Mouse (Mus musculus) lung, adult 18-20 months (tissue): Measurements from ENCODE around the gene Ric8b.

Source experiments
- DNase-seq, 2 experiments: peaks; one replicate each; pipeline ENCODE4 v3.0.0; 2022; ENCODE audit warnings: mixed read lengths in 2 of 2

Ric8b gene

DNA sequence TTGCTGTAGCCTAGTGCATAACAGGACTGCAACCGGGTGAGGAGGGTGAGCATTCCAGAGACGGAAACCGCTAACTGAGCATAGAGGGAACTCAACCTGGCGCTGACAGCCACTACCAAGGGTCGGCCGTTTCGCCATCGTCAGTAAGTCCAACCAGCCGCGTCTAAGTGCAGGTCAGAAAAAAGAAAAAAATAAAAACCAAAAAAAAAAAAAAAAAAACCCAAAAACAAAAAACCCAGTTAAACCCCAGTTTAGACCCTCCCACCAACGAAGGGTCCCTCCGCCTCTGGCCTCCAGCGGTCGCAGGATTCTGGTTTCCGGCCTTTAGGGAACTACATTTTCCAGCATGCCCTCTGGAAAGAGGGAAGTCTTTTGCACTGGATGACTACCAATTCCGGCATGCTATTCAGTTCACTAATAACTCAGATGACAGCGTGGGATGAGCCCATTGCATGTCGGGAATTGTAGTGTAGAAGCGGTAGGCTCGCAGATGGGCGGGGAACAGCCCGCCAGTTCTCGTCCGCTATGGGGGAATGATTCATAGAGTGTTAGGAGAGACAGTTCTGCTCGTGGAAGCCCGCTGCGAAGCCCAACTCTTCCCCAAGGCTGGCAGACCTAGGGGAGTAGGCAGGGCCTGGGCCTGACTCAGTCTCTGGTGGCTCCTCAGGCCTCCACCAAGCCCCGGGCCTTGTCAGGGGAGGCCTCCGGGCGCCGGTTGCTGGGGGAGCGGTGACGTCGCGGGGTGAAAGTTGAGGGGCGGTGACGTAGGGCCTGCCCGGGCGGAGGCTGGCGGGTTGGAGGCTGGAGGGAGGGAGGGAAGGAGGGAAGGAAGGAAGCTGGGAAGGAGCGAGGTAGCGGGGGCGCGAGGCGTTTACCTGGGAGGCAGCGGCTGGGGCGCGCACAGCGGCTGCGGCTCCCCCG, at the start of gene Ric8b:
Ric8b (plus strand) TSS at position 807 of the 921 bp plus-strand sequence.
- DNase-seq = peak; percentile 97

DNA sequence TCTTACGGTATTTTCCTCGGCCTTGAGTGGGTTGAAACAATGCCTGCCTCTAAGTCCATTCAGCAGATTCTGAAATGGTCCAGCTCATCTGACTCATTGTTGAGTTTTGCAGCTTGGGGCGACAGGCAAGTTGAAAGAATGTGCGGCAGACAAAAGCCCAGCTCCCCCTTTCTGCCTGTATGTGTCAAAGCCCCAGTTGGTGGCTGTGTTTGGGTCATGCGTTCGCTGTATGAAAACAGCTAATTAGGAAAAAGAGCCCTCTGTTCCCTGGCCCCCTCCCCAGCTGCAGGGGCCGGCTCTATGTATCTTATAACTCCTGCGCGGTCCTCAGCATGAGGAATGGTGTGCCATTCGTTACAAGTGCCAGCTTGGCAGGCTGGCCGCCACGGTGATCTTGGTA, 46.1 kb upstream of the Ric8b start:
- no peak for DNase-seq

DNA sequence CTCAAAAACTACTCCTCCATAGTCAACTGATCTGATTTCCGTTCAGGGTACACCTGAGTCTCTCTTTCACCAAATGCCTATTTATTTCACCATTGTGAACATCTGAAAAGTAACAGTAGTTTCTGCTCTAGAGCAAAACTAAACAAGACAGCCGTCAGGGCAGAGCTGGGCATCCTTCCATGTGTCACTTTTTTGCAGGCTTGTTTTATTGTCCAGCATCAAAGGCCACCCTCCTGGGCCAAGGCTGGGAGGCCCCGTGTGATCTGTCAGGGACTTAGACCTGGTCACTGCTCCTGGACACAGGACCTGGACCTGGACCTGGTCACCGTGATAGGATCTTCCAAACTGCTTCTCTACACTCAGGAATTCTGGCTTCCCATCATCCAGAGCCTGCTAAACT, 45.5 kb upstream of the Ric8b start:
- DNase-seq = no peak

DNA sequence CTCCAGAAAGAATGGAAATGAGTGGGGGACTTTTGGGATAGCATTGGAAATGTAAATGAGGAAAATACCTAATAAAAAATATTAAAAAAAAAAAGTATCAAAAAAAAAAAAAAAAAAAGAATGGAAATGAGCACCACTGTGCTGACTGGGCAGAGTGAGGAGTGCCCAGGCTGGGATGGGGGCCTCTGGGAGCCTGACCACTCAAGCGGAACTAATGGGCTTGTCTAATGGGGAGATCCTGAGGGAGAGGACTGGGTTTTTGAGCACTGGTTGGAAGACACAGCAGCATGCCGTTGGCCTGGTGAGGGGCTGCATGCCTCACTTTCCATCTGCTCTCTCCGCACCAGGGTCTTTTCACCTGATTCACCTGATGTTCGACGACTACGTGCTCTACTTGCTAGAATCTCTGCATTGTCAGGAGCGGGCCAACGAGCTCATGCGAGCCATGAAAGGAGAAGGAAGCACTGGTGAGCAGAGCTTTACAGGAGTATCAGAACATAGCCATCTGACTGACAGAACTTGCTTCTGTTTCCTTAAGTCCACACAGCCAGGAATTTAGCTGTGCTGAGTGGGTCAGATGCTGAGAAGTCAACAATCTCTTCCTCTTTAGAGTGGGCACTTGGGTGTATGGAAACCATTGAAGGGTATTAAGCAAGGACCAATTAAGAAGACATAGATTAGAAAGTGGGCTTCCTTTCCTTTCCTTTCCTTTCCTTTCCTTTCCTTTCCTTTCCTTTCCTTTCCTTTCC, 37.4 kb upstream of the Ric8b start:
- peak in 1 of 2 experiments; percentile 11 for DNase-seq

DNA sequence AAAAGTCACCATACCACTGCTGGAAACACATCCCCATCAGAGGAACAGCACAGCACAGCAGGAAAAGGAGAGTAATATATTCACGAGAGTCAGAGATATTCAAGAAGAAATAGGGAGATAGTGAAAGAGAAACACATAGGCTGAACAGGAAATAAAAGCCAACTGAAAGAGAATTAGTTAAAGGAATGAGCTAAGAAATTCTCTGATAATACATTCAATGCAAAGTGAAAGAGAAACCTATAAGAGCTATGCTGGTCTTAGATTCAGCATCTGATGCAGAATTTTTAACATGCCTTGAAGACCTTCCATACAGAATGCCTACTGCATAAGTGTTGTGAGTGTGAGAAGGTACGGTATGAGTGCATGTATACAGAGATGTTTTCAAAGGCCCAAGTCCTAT, 34.9 kb upstream of the Ric8b start:
- DNase-seq = no peak

DNA sequence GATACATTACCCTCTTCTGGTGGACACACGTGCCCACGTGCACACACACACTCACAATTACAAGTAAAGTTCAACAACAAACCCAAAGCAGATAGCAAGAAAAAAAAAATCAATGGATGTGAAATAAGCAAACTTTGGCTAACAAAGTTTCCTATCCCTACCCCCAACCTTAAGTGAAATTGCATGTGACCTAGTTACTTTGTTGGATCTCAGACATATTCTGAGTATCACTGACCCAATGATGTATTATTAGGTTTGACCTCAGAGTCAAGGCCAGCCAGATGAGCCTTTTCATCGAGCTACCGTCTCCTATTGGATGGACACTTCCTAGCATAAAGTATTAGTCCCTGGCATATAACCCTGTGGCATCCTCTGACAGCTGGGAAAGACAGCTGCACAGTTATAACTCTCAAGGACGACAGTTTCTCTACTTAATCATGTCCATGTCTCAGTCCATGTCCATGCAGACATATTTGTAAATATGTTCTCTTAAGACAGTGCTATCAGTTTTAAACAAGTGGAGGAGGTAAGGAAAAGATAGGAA, 32.0 kb upstream of the Ric8b start:
- no peak for DNase-seq

DNA sequence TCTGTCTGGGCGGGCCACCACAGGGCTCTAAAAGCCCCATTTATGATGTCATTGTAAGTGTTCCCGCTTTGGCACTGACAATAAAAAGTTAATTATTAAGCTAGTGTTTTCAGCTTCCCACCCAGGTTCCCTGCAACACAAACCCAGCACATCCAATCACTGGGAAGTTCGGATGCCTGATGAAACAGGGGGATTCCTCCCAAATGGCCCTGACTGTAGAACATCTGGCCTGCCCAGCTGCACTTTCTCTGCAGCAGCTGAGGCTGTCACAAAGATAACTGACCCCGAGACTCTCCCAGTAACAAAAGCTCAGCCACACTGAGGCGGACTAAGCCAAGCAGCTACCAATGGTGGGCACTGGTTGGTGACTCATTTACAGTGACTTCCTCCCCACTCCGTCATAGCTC, 31.2 kb upstream of the Ric8b start:
- peak in 1 of 2 experiments; percentile 27 for DNase-seq

DNA sequence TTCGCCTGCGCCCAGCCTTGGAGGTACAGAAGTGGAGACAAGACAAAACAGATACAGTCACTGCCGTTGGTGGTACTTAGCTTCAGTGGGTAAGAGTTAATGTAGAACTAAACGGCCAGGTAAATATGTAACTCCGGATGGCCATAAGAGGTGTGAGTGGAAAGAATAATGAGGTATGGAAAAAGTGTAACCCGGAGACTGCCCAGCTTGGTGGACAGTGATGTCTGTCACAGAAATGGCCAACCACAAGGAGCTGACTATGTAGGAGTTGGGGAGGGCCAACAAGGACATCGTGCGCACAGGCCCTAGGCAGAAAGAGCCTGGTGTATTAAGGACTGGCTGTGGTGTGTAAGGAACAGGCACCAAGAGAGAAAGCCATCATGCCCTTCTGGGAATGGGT, 30.6 kb upstream of the Ric8b start:
- DNase-seq = no peak

DNA sequence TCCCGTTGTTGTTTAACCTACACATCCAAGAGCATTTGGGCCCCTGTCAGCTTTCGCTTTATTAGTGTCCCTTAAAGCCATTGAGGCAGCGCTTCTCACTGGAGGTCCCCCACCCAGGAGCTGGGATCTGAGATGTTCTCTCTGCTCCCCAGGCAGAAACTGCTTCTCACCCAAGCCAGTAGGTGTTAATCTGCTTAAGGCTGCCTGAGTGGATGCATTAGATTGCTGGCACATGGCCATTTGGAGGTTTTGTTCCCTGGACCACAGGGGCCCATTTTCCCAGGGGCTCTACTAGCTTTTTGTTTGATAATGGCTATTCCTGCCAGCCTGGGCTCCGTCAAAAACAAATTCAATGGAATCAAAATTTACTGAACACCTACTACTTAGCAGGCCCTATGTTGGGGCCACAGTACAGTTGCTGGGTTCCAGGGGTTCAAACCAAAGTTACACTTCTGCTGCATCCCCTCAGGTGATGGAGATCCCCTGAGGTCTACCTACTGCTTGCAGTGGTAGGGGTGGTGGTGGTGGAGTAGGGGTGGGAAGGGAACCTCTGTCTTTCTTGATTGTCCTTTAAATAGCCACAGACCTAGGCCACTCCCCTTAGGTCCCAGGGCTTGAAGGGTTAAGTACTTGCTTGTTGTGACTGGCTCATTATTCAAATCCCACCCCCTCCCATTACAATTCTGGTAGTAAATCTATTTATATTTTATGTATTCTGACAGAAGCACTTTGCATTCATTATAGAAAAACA, 28.1 kb upstream of the Ric8b start:
- no peak for DNase-seq

DNA sequence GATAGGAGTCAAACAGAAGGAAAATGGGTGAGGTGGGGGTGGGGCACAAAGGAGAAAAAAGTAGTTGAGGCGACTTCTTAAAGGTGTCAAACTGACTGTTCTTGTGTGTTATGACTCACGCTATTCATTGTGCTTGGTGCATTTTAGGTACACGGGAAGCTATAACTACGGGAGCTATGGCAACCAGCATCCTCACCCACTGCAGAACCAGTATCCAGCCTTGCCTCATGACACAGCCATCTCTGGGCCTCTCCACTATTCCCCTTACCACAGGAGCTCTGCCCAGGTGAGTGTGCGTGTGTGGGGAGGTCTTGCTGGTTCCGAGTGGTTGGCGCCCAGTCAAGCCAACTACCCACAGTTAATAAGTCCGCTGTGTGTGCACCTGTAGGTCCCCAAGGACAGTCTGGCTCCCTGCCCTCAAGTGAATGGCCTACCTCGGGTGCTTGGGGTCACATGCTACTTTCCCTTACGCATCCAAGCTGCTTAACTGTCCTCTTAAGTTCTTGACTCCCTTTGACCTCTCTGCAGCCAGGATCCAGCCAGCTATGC, 21.5 kb upstream of the Ric8b start:
- no peak for DNase-seq

DNA sequence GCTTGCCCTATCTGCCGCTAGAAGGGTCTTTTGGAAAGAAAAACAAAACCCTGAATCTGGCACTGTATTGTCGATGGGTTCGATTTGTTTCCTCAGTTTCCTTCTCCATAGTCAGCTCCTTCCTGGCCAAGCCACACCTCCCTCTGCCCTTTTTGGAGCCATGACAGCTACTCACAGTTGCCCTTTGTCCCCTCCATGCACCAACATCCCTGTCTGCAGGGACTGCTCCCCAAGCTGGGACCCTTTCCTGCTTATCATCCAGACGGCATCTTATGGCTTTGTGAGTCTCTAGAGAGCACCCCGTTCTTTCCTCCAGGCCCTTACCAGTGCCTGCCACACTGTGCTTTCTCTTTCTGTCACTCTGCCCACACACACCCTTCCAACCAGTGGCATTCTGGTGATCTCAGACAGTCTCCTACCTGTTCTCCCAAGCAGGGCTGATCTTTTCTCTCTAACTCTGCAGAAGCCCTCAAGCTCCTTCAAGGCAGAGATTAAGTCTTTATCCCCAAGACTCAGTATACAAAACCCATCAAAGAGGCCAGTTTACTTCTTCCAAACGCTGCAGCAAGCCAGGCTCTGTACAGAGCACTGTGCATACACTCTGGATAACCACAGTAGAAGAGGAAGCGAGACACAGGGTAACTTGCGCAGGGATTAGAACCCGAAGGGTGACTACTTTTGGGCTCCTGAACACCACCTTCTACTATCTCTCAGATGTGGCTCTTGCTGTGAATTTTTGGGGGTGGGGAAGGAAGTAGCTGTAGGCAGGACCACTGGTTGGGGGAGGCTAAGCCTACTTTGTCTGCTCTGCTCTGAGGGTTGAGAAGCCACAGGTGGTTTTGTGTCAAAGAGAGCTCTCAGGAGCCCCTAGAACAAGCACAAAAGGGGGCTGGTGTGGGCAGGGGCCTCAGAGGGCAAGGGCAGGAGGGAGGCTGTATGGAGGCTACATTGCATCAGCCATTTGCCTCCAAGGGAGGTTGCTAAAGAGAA, 20.2 kb upstream of the Ric8b start:
- DNase-seq = no peak

DNA sequence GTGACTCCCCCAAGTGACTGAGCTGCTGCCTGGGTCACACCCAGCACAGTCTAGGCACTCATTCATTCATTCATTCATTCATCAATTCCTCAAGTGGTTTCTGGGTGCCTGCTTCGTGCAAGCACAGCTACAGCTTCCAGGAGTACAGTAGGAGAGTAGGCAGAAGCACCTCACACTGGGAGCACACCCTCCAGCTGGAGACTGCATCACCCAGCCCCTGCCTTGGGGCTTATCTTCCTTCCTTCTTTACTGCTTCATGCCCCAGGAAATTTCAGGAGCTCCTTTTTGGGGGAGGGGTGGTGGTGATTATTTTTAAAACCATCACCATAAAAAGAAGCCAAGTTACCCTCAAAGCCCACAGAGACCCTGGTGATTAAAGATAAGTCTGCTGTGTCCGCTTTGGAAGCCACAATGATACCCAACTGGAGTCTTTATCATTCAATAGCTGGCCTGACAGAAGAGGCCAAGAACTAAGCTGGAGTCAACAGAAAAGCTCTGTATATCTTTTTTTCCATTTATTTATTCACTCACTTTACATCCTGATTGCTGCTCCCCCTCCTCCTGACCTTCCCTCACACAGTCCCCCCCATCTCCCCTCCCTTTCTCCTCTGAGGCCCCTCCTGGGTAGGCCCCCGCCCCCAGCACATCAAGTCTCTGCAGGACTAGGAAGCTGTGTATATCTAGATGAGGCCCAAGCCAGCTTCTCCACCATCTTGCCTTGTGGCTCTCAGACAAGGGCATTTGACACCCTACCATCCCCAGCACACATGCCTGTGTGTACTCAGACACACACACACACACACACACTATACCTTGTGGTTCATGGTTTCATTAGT, 19.1 kb upstream of the Ric8b start:
- no peak for DNase-seq

DNA sequence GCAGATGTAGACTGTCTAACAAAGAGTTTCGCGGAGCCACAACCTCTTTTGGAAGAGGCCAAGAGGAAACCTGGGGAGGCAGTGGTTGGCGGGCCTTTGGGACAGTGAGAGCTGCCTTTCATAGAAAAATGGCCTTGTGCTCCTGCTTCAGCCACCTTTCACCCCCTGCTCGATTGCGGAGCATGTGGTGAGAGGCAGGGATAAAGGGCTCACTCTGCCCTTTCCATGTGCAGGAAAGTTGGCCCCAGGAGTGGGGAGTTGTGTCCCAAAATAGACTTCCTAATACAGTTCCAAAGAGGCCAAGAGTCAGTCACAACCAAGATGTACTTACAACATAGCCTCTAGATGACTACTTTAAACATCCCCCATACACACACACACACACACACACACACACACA, 15.7 kb upstream of the Ric8b start:
- DNase-seq = no peak

DNA sequence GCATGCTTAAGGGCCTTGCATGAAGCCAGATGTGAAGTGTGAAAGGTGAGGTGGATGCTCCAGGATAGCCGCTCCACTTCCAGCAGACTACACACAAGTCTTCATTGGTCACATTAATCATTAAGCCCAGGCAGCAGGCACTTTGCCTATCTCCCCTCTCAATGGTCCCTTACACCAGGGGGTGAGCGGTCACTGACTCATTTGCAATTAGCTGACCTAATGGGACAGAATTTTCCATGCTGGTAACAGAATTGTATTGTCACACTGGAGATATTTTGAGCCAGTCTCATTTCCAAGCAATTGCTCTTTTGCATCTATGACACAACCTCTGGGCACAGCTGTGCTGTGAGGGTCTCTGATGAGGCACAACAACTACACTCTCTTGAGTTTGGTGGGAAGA, 15.2 kb upstream of the Ric8b start:
- no peak for DNase-seq

DNA sequence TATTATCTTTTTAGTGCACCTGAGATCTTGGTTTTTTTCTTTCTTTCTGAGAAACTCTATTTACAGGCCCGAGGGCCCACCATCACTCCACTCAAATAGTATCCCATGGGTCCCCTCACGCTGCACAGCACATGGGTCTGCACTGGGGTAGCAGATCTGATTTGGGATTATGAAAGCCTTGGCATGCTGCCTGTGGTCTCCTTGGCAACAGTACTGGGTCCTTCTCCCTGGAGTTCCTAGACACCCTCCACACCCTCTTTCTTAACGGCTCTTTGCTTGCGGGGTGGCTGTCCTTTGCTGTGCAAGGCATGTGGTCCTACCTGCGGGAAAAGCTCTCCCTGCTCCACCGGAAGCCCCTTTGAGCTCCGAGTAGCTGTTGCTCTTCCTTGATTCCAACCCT, 14.1 kb upstream of the Ric8b start:
- DNase-seq = peak; percentile 36 to 48

DNA sequence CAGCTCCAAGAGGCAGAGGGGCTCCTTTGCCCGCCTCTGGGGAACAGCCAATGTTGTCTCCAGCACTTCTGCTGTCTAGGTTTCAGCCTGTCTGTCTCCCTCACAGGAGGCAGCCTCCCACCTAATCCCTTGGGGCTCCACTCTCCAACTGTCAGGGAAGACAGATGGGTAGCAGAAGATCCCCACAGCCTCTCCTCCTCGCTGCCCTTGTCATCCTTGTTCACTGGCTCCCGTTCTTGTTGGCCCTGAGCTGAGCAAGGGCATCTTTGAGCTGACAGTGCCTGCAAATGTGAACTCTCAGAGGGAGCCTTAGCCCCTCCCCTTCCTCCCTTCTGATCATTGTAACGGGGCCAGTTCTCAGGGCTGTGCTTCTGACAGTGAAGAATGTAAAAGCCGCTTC, 13.7 kb upstream of the Ric8b start:
- DNase-seq = no peak

DNA sequence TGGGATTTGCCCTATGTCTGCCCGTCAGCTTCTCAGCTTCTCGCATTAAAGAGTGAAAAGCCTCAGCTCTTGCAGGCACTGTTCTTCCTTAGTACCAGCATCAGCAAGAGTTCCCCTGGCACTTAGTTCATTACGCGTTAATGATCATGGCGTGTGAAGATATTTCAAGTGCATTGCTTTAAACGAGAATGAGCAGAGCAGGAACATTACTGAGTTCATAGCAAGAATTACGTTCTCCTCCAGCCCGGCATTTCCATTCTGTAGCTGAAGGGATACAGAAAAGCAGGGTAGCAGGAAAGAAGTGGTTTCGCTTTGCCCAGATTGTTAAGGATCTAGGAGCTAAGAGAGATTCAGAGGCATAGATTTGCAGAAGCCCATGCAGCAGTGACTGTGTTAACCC, 10.5 kb upstream of the Ric8b start:
- DNase-seq = no peak

DNA sequence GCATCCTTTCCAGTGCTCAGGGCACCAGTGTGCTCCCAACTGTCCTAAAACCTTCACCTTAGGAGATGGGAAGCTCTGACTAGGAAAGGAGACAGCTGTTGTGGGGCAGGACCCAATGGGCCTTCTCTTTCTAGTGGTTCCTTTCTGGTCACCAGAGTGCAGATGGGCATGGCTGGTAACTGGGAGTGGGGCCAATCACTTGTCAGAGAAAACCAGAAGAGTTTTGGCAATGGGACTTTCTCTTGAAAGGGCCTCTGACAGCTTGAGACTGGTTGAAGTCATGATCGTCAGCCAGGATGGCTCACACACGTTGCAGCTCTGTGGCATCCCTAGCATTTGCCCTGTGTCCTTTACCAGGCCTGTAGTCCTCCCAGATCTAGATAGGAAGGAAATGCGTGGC, 9.4 kb upstream of the Ric8b start:
- DNase-seq = no peak

DNA sequence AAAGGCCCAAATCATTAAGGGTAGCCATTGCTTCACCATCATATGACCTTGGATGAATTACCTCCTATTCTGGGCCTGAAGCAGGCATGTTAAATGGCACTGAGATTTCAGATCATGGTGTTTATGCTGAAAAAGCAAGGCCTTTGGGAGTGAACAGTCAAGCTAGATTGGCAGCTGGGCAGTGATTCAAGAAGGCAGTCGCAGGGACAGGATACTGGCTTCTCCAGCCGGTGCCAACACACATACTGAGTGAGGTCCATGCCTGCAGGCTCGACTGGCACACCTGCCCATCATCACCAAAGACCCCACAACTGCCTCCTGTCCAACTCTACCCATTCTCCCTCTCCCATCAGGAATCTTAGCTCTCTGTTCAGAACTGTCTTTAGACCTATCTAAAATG, 8.9 kb upstream of the Ric8b start:
- DNase-seq = no peak

DNA sequence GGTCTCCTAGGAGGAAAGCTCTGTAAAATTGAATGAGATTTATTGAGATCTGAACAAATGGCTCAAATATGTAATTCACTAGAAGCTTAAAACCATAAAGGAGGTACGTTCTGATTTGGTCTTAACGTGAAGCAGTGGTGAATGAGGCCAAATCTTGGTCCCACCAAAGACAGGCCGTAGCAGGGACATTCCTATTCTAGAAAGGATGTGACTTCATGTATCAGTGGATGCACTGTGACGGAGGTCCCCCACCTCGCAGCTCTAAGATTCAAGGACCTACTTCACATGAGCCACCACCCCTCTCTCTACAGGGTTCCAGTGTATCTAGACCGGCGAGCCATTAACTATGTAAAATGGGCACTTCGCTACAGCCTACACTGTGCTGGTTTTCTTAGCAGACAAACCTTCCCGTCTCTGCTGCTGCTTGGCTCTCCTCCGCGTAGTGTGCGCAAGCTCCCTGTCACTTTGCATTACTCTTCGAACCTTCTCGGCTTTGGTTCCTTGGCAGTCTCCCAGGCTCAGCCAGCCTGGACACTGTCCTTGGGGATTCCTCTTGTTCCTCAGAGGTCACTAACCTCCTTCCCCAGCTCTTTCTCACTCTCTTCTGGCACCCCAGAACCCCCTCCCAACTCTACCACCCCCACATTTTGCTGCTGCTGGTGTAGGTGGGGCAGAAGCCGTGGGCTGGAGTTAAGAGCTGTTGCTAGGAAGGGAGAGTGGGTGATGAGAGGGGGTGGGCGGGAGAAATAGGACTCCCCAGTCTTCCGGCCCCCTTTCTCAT, 8.2 kb upstream of the Ric8b start:
- DNase-seq = no peak
